17 mouse cellular contexts compared by ENCODE assay signal in genomic region chr6:101359646-101360045, GRCm38 (mm10). TPM values are rescaled to one million over a fixed set of nuclear protein-coding genes. Genes with fewer than 3 reads are reported as not detected.
DNase-seq lines count a peak whose midpoint lies in the region; ATAC-seq and TF ChIP-seq lines count a peak whose summit lies in the region.
"Had no signal": no experiment of that assay in that cellular context is flagged by ENCODE, and none has a peak within 500 bp of the region (broad histone marks: within the 10 kb centered on the region; RNA-seq: fewer than 3 reads in every experiment).

No protein-coding gene starts in this region.

- TF ChIP-seq CTCF in heart, postnatal 0 days (IDR thresholded peaks at IDR 0.05; ENCODE audit: low read depth) = no peak
- TF ChIP-seq CTCF in intestine, postnatal 0 days (IDR thresholded peaks at IDR 0.05; ENCODE audit: low read depth) = no peak

- H3K9me3 ChIP-seq in heart, postnatal 0 days (replicated peaks; ENCODE audit: control insufficient read depth, low read length) = no peaks in the 10 kb centered on the region
- H3K9me3 ChIP-seq in embryonic facial prominence, embryonic 15.5 days (replicated peaks) = no peaks in the 10 kb centered on the region
- no peaks in the 10 kb centered on the region for H3K9me3 ChIP-seq in intestine, postnatal 0 days (ENCODE audit: control insufficient read depth)
- no peaks in the 10 kb centered on the region for H3K9me3 ChIP-seq in midbrain, embryonic 14.5 days (ENCODE audit: control insufficient read depth, low read length)
- H3K9me3 ChIP-seq: neural tube, embryonic 13.5 days had no signal

- no peak for TF ChIP-seq EP300 in heart, postnatal 0 days (IDR thresholded peaks at IDR 0.05; ENCODE audit: low read depth)

- H3K4me3 ChIP-seq in heart, postnatal 0 days (ENCODE audit: low read depth, low read length) = no peak overlapping the region
- H3K4me3 ChIP-seq in embryonic facial prominence, embryonic 15.5 days (replicated peaks) = no peak overlapping the region
- no peak overlapping the region for H3K4me3 ChIP-seq in myocyte
- no peak overlapping the region for H3K4me3 ChIP-seq in intestine, postnatal 0 days (ENCODE audit: low read depth, low read length)
- H3K4me3 ChIP-seq in midbrain, embryonic 14.5 days (replicated peaks; ENCODE audit: low read depth, low read length) = no peak overlapping the region
- H3K4me3 ChIP-seq: erythroblast, embryonic 14.5 days; neural tube, embryonic 13.5 days had no signal

- DNase-seq in heart, postnatal 0 days (ENCODE audit: low spot score) = no peak
- no peak for DNase-seq in heart, adult 18-20 months
- peak; percentile 70 to 71 for DNase-seq in CD8-positive naive resting alpha-beta T cell, adult 2 months (ENCODE audit: low read depth in 2 of 2, low spot score in 2 of 2)
- DNase-seq in midbrain, embryonic 14.5 days = no peak
- DNase-seq in layer of hippocampus, adult 9-10 months (ENCODE audit: low spot score) = no peak
- DNase-seq: cerebellum, postnatal 14 days; heart, postnatal 14 days; kidney, adult 8-10 months; layer of hippocampus, postnatal 36 days; liver; right cerebral cortex, postnatal 4 days had no signal

- no peaks in the 10 kb centered on the region; the same call in 1 of the 2 replicates for H3K36me3 ChIP-seq in heart, postnatal 0 days (replicated peaks; ENCODE audit: control insufficient read depth, insufficient read depth, low read length)
- 0 out of 2 replicates have a peak, but pooled peaks cover 6% of the 10 kb centered on the region for H3K36me3 ChIP-seq in embryonic facial prominence, embryonic 15.5 days
- H3K36me3 ChIP-seq in myocyte (ENCODE audit: control insufficient read depth, insufficient read depth) = no peaks in the 10 kb centered on the region
- H3K36me3 ChIP-seq in intestine, postnatal 0 days (ENCODE audit: control insufficient read depth, insufficient read depth) = no peaks in the 10 kb centered on the region; the same call in 1 of the 2 replicates
- no peaks in the 10 kb centered on the region for H3K36me3 ChIP-seq in midbrain, embryonic 14.5 days (ENCODE audit: control insufficient read depth, insufficient read depth, low read length)
- H3K36me3 ChIP-seq: neural tube, embryonic 13.5 days had no signal

- H3K27ac ChIP-seq in heart, postnatal 0 days (ENCODE audit: low read depth) = 0 out of 2 replicates have a peak overlapping the region, but pooled peaks have one; percentile 25
- H3K27ac ChIP-seq in embryonic facial prominence, embryonic 15.5 days (replicated peaks) = peak overlapping the region; percentile 30; the same call in 1 of the 2 replicates
- no peak overlapping the region for H3K27ac ChIP-seq in intestine, postnatal 0 days (ENCODE audit: low read depth, low read length)
- H3K27ac ChIP-seq in midbrain, embryonic 14.5 days (replicated peaks; ENCODE audit: low read depth, low read length) = no peak overlapping the region
- H3K27ac ChIP-seq: neural tube, embryonic 13.5 days had no signal

- no peak for TF ChIP-seq POLR2A in myocyte (IDR thresholded peaks at IDR 0.05; ENCODE audit: insufficient read length, low read depth)

- 56% methylated on average over 4 of the region's 4 CpGs for WGBS in heart, postnatal 0 days
- 58% methylated on average over 4 of the region's 4 CpGs for WGBS in embryonic facial prominence, embryonic 15.5 days
- WGBS in intestine, postnatal 0 days = 70% methylated on average over 4 of the region's 4 CpGs
- WGBS in midbrain, embryonic 14.5 days = 74% methylated on average over 4 of the region's 4 CpGs

- peaks cover 51% of the 10 kb centered on the region for H3K79me2 ChIP-seq in myocyte (ENCODE audit: control insufficient read depth, insufficient read depth)

- no peak for ATAC-seq in heart, postnatal 0 days (ENCODE audit: insufficient read depth, low read depth)
- ATAC-seq in embryonic facial prominence, embryonic 15.5 days (ENCODE audit: insufficient number of reproducible peaks, low FRiP score, low TSS enrichment, low read depth) = no peak
- no peak for ATAC-seq in intestine, postnatal 0 days
- ATAC-seq in midbrain, embryonic 14.5 days (ENCODE audit: low FRiP score, low TSS enrichment) = no peak

- H3K4me1 ChIP-seq in heart, postnatal 0 days (ENCODE audit: control insufficient read depth, insufficient read depth) = peaks cover 64% of the 10 kb centered on the region
- H3K4me1 ChIP-seq in embryonic facial prominence, embryonic 15.5 days = peaks cover 51% of the 10 kb centered on the region
- H3K4me1 ChIP-seq in intestine, postnatal 0 days (replicated peaks; ENCODE audit: control insufficient read depth, insufficient read depth, low read length) = no peaks in the 10 kb centered on the region
- H3K4me1 ChIP-seq in midbrain, embryonic 14.5 days (ENCODE audit: control insufficient read depth, insufficient read depth, low read length) = peaks cover 5% of the 10 kb centered on the region; the same call in 1 of the 2 replicates

- no peak overlapping the region for H3ac ChIP-seq in myocyte (ENCODE audit: control insufficient read depth, insufficient read length)

- no peaks in the 10 kb centered on the region for H3K27me3 ChIP-seq in heart, postnatal 0 days (ENCODE audit: control insufficient read depth, insufficient read depth, low read length)
- H3K27me3 ChIP-seq in embryonic facial prominence, embryonic 15.5 days = no peaks in the 10 kb centered on the region
- no peaks in the 10 kb centered on the region for H3K27me3 ChIP-seq in myocyte (ENCODE audit: control insufficient read depth, insufficient read depth, insufficient read length)
- no peaks in the 10 kb centered on the region for H3K27me3 ChIP-seq in intestine, postnatal 0 days (replicated peaks; ENCODE audit: control insufficient read depth, insufficient read depth, low read length)
- no peaks in the 10 kb centered on the region for H3K27me3 ChIP-seq in midbrain, embryonic 14.5 days (ENCODE audit: control insufficient read depth, insufficient read depth, low read length)
- H3K27me3 ChIP-seq: neural tube, embryonic 13.5 days had no signal

- H3K4me2 ChIP-seq in heart, postnatal 0 days (ENCODE audit: low read depth, low read length) = no peak overlapping the region
- no peak overlapping the region for H3K4me2 ChIP-seq in embryonic facial prominence, embryonic 15.5 days (replicated peaks)
- peak overlapping the region; percentile 63 for H3K4me2 ChIP-seq in myocyte (ENCODE audit: low read depth)
- no peak overlapping the region for H3K4me2 ChIP-seq in intestine, postnatal 0 days (replicated peaks; ENCODE audit: low read depth)
- no peak overlapping the region for H3K4me2 ChIP-seq in midbrain, embryonic 14.5 days (ENCODE audit: low read length)
- H3K4me2 ChIP-seq: midbrain, embryonic 11.5 days; neural tube, embryonic 13.5 days had no signal

- no peak overlapping the region for H3K9ac ChIP-seq in heart, postnatal 0 days (replicated peaks; ENCODE audit: low read depth, low read length)
- H3K9ac ChIP-seq in embryonic facial prominence, embryonic 15.5 days = no peak overlapping the region
- H3K9ac ChIP-seq in intestine, postnatal 0 days (ENCODE audit: low read depth, low read length) = no peak overlapping the region
- no peak overlapping the region for H3K9ac ChIP-seq in midbrain, embryonic 14.5 days (replicated peaks; ENCODE audit: low read length)
- H3K9ac ChIP-seq: neural tube, embryonic 13.5 days had no signal

TF ChIP-seq in myocyte, 11 proteins besides CTCF, POLR2A, EP300 and RAD21:
- TF ChIP-seq TCF3 (IDR thresholded peaks at IDR 0.05; ENCODE audit: insufficient read length, low read depth) = no peak
- no peak for TF ChIP-seq CEBPB (IDR thresholded peaks at IDR 0.05; ENCODE audit: insufficient read depth, poor library complexity, severe bottlenecking)
- no peak for TF ChIP-seq MYOG (IDR thresholded peaks at IDR 0.05; ENCODE audit: control insufficient read depth in 1 of 3, insufficient read depth in 1 of 3, insufficient read length in 2 of 3, low read depth in 2 of 3)
- TF ChIP-seq POLR2AphosphoS2 (IDR thresholded peaks at IDR 0.05; ENCODE audit: insufficient read length, low read depth) = no peak
- TF ChIP-seq MAX (IDR thresholded peaks at IDR 0.05; ENCODE audit: low read depth) = no peak
- no peak for TF ChIP-seq REST (IDR thresholded peaks at IDR 0.05; ENCODE audit: insufficient read depth, insufficient read length)
- no peak for TF ChIP-seq MYOD1 (IDR thresholded peaks at IDR 0.05; ENCODE audit: control insufficient read depth in 1 of 3, insufficient read length in 2 of 3, low read depth in 2 of 3)
- no peak for TF ChIP-seq SRF (IDR thresholded peaks at IDR 0.05; ENCODE audit: control insufficient read depth, insufficient read length, low read depth)
- TF ChIP-seq USF1 (IDR thresholded peaks at IDR 0.05; ENCODE audit: low read depth) = no peak
- TF ChIP-seq TCF12 (IDR thresholded peaks at IDR 0.05; ENCODE audit: insufficient read depth, poor library complexity, severe bottlenecking) = no peak
- no peak for TF ChIP-seq E2F4 (IDR thresholded peaks at IDR 0.05; ENCODE audit: insufficient read depth)

RNA-seq across cellular contexts. Expression of gene Pdzrn3, which starts 18.1 kb away (rescaled TPM):
- 116 and 128 TPM in 2 replicates for total RNA-seq in heart, postnatal 0 days (2014; rRNA removed; ENCODE audit: low replicate concordance)
- polyA plus RNA-seq in heart, postnatal 0 days (2015; fragmentation: Nextera tagmentation; extraction: Ambion mirVana) = 7.6 and 12.2 TPM in 2 replicates
- total RNA-seq in heart, adult 18-20 months (2021) = 10 to 100 TPM; 28.7 to 33.5 TPM
- polyA plus RNA-seq in embryonic facial prominence, embryonic 15.5 days (2015; fragmentation: Nextera tagmentation; extraction: Ambion mirVana) = 17.0 and 18.5 TPM in 2 replicates
- 13.8 TPM for polyA plus RNA-seq in myocyte (2012; fragmentation: generic; extraction: Trizol)
- polyA plus RNA-seq in intestine, postnatal 0 days (2015; fragmentation: Nextera tagmentation; extraction: Ambion mirVana) = 5.3 and 5.5 TPM in 2 replicates
- 14.5 and 20.6 TPM in 2 replicates for polyA plus RNA-seq in midbrain, embryonic 14.5 days (2014; fragmentation: Nextera tagmentation; extraction: Ambion mirVana)
- polyA plus RNA-seq: erythroblast, embryonic 14.5 days had no signal

Comparison
In these comparisons a context has a peak if more than half of its experiments do, and no peak if none do; other contexts are left out.
1. DNase-seq: peak in CD8-positive naive resting alpha-beta T cell, adult 2 months (2 of 2); none in heart, postnatal 0 days (single experiment), heart, adult 18-20 months (0 of 2), midbrain, embryonic 14.5 days (single experiment) and layer of hippocampus, adult 9-10 months (single experiment).
2. H3K27ac ChIP-seq: peak in heart, postnatal 0 days (single experiment) and embryonic facial prominence, embryonic 15.5 days (single experiment); none in intestine, postnatal 0 days (single experiment) and midbrain, embryonic 14.5 days (single experiment).